Mouse (Mus musculus): ENCODE data around the gene Car4. TPM values are rescaled to one million over a fixed set of nuclear protein-coding genes. Genes with fewer than 3 reads are reported as not detected.
A peak's percentile ranks its signal among the peaks of the same experiment; 100 is the strongest.

Car4 gene
- polyA plus RNA-seq, 1 experiment from 2014 or later = 0.48 TPM

DNA sequence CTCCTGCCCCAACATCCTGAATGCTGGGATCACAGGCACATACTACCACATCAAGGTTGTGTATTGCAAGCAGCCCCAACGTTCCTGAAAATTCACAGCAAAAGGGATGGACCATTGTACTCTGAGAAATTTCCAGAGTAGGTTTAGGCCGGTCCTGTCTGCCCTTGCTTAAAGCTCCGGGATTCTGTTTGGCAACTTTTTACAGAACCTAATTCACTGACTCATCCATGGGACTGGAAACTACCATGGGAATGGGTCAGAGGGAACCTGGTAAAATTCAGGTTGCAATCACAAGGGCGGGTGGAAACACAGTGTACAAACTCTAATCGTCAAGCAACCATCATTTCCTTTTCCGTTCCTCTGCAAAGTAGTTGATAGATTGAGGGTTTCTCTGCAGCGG is 37.6 kb upstream of the Car4 start:
- Histone ChIP-seq H3K4me2 (replicated peaks; ENCODE audit: low read depth, low read length) (no peak overlapping the region), H3K27ac (ENCODE audit: low read length) (no peak overlapping the region), H3K9me3 (ENCODE audit: control insufficient read depth, low read depth, low read length) (no peaks in the 10 kb centered on the region), H3K4me3 (ENCODE audit: low read depth, low read length) (no peak overlapping the region), H3K9ac (replicated peaks; ENCODE audit: low read depth, low read length) (no peak overlapping the region), H3K4me1 (ENCODE audit: control insufficient read depth, insufficient read depth, low read length) (no peaks in the 10 kb centered on the region), H3K36me3 (ENCODE audit: control insufficient read depth, insufficient read depth, low read length) (no peaks in the 10 kb centered on the region), H3K27me3 (ENCODE audit: control insufficient read depth, insufficient read depth, low read length) (no peaks in the 10 kb centered on the region)
- WGBS = 68% methylated on average over 7 of the region's 7 CpGs
- ATAC-seq (ENCODE audit: insufficient number of reproducible peaks, insufficient read depth, low FRiP score, low read depth) = no peak

DNA sequence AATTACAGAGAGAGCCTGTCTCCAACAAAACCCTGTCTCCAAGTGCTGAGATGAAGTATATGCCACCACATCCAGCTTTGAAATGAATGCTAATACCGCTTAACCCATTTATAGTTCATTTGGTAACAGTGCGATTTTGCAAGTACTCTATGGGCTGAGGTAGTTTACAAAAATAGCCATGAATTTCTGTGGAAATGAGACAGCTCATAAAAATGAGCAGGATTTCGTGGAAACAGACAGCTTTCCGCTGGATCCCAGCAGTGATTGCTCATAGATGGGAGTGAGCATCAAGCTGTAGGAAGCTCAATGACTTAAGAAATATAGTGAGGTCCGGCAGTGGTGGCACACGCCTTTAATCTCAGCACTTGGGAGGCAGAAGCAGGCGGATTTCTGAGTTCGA is 36.6 kb upstream of the Car4 start:
- no peak overlapping the region for H3K27ac ChIP-seq (ENCODE audit: low read length)
- no peaks in the 10 kb centered on the region for H3K27me3 ChIP-seq (ENCODE audit: control insufficient read depth, insufficient read depth, low read length)
- no peak overlapping the region for H3K9ac ChIP-seq (replicated peaks; ENCODE audit: low read depth, low read length)
- WGBS = 89% methylated on average over 8 of the region's 8 CpGs
- no peaks in the 10 kb centered on the region for H3K36me3 ChIP-seq (ENCODE audit: control insufficient read depth, insufficient read depth, low read length)
- H3K4me1 ChIP-seq (ENCODE audit: control insufficient read depth, insufficient read depth, low read length) = no peaks in the 10 kb centered on the region
- no peak overlapping the region for H3K4me3 ChIP-seq (ENCODE audit: low read depth, low read length)
- no peak for ATAC-seq (ENCODE audit: insufficient number of reproducible peaks, insufficient read depth, low FRiP score, low read depth)
- no peaks in the 10 kb centered on the region for H3K9me3 ChIP-seq (ENCODE audit: control insufficient read depth, low read depth, low read length)
- no peak overlapping the region for H3K4me2 ChIP-seq (replicated peaks; ENCODE audit: low read depth, low read length)

DNA sequence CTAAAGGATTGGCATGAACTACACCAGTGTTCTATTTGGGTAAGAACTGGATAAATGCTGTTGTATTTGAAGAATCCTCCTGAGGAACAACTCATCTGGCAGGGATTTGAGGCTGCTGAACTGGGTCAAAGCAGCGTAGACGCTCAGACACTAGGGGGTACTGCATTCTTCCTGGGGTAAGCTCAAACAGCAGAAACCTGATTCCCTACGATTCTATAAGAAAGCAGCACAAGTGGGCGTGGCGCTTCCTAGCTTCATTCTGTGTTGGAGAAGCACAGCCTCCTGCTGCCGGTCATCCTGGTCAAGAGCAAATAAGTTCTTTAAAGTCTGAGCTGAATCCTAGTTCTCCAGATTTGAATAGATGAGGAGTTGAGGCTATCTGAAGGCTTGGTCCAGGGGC is 25.3 kb upstream of the Car4 start:
- Histone ChIP-seq H3K36me3 (ENCODE audit: control insufficient read depth, insufficient read depth, low read length) (no peaks in the 10 kb centered on the region), H3K4me3 (ENCODE audit: low read depth, low read length) (no peak overlapping the region), H3K9me3 (ENCODE audit: control insufficient read depth, low read depth, low read length) (no peaks in the 10 kb centered on the region), H3K9ac (replicated peaks; ENCODE audit: low read depth, low read length) (no peak overlapping the region), H3K4me2 (replicated peaks; ENCODE audit: low read depth, low read length) (no peak overlapping the region), H3K27me3 (ENCODE audit: control insufficient read depth, insufficient read depth, low read length) (no peaks in the 10 kb centered on the region), H3K4me1 (ENCODE audit: control insufficient read depth, insufficient read depth, low read length) (no peaks in the 10 kb centered on the region), H3K27ac (ENCODE audit: low read length) (no peak overlapping the region)
- WGBS = 13% methylated on average over 6 of the region's 6 CpGs
- no peak for ATAC-seq (ENCODE audit: insufficient number of reproducible peaks, insufficient read depth, low FRiP score, low read depth)

DNA sequence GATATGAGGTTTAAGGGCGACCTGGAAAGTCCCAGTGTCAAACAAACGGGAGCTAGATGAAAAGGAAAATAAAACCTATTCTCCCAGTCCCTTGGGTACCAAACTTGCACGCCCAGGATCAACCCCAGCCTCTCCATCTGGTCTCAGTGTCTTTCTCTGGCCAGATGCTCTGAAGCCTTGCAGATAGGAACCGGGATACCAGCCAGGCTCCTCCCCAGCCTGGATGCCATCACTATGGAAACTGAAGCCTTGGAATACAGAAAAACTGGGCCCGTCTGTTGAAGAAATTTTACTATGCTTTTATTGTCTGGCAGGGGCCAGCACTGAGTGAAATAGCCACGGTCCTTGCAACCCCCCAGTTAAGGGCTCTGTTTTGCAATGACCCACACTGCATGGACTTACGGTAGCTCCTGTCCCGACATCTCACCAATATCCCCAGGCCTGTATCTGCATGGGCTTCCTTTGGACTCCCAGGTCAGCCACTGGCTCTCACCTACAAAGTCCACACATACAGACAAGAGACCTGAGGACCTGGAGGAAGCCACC is 18.0 kb upstream of the Car4 start:
- Histone ChIP-seq H3K36me3 (ENCODE audit: control insufficient read depth, insufficient read depth, low read length) (no peaks in the 10 kb centered on the region), H3K9me3 (ENCODE audit: control insufficient read depth, low read depth, low read length) (no peaks in the 10 kb centered on the region), H3K4me1 (ENCODE audit: control insufficient read depth, insufficient read depth, low read length) (0 out of 2 replicates have a peak, but pooled peaks cover 2% of the 10 kb centered on the region), H3K27ac (ENCODE audit: low read length) (no peak overlapping the region), H3K4me2 (replicated peaks; ENCODE audit: low read depth, low read length) (no peak overlapping the region), H3K27me3 (ENCODE audit: control insufficient read depth, insufficient read depth, low read length) (no peaks in the 10 kb centered on the region), H3K9ac (replicated peaks; ENCODE audit: low read depth, low read length) (no peak overlapping the region), H3K4me3 (ENCODE audit: low read depth, low read length) (no peak overlapping the region)
- 61% methylated on average over 8 of the region's 8 CpGs for WGBS
- ATAC-seq (ENCODE audit: insufficient number of reproducible peaks, insufficient read depth, low FRiP score, low read depth) = no peak

DNA sequence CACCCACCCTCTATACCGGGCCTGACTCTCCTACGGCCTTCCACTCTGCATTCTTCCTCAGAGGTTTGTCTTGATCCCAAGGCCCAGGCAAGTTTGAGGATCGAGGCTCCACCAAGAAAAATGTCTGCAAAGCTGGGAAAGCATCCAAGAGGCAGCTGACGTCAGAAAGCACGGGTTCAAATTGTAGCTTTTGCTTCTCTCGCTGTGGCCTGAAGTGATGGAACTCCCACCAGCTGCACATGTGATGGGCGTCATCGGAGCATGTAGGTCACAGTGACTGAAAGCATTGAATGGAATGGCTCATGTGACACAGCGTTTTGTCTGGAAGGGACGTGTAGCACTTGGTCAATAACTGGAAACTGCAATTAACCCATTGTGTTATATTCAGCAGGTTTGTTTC is 17.4 kb upstream of the Car4 start:
- H3K36me3 ChIP-seq (ENCODE audit: control insufficient read depth, insufficient read depth, low read length) = no peaks in the 10 kb centered on the region
- no peak overlapping the region for H3K9ac ChIP-seq (replicated peaks; ENCODE audit: low read depth, low read length)
- no peak overlapping the region for H3K4me3 ChIP-seq (ENCODE audit: low read depth, low read length)
- WGBS = 71% methylated on average over 10 of the region's 10 CpGs
- no peak overlapping the region for H3K27ac ChIP-seq (ENCODE audit: low read length)
- no peaks in the 10 kb centered on the region for H3K9me3 ChIP-seq (ENCODE audit: control insufficient read depth, low read depth, low read length)
- H3K4me1 ChIP-seq (ENCODE audit: control insufficient read depth, insufficient read depth, low read length) = 0 out of 2 replicates have a peak, but pooled peaks cover 2% of the 10 kb centered on the region
- H3K4me2 ChIP-seq (replicated peaks; ENCODE audit: low read depth, low read length) = no peak overlapping the region
- no peak for ATAC-seq (ENCODE audit: insufficient number of reproducible peaks, insufficient read depth, low FRiP score, low read depth)
- H3K27me3 ChIP-seq (ENCODE audit: control insufficient read depth, insufficient read depth, low read length) = no peaks in the 10 kb centered on the region

DNA sequence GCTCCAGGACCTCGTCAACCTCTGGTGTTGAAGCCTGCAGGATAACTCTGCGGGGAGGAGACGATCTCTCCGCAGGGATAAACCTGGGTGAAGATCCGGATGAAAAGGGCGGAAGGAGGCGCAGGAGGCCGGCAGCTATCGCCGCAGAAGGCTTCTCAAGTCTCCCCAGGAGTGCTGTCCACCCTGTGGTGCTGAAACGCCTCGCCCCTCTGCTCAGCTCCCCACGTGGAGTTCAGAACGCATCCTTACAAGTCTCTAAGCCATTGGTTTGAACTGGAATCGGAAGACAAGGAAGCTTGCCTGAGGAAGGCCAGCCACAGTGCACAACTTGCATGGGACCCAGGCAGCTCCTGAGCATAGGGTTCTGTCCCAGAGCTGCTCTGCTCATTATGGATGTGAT is 13.6 kb upstream of the Car4 start:
- no peak overlapping the region for H3K4me3 ChIP-seq (ENCODE audit: low read depth, low read length)
- no peaks in the 10 kb centered on the region for H3K9me3 ChIP-seq (ENCODE audit: control insufficient read depth, low read depth, low read length)
- ATAC-seq (ENCODE audit: insufficient number of reproducible peaks, insufficient read depth, low FRiP score, low read depth) = no peak
- H3K4me2 ChIP-seq (replicated peaks; ENCODE audit: low read depth, low read length) = peak overlapping the region; percentile 32
- H3K27me3 ChIP-seq (ENCODE audit: control insufficient read depth, insufficient read depth, low read length) = no peaks in the 10 kb centered on the region
- H3K4me1 ChIP-seq (ENCODE audit: control insufficient read depth, insufficient read depth, low read length) = 0 out of 2 replicates have a peak, but pooled peaks cover 2% of the 10 kb centered on the region
- H3K27ac ChIP-seq (ENCODE audit: low read length) = no peak overlapping the region
- no peaks in the 10 kb centered on the region for H3K36me3 ChIP-seq (ENCODE audit: control insufficient read depth, insufficient read depth, low read length)
- WGBS = under 1% methylated on average over 15 of the region's 15 CpGs
- H3K9ac ChIP-seq (replicated peaks; ENCODE audit: low read depth, low read length) = no peak overlapping the region

DNA sequence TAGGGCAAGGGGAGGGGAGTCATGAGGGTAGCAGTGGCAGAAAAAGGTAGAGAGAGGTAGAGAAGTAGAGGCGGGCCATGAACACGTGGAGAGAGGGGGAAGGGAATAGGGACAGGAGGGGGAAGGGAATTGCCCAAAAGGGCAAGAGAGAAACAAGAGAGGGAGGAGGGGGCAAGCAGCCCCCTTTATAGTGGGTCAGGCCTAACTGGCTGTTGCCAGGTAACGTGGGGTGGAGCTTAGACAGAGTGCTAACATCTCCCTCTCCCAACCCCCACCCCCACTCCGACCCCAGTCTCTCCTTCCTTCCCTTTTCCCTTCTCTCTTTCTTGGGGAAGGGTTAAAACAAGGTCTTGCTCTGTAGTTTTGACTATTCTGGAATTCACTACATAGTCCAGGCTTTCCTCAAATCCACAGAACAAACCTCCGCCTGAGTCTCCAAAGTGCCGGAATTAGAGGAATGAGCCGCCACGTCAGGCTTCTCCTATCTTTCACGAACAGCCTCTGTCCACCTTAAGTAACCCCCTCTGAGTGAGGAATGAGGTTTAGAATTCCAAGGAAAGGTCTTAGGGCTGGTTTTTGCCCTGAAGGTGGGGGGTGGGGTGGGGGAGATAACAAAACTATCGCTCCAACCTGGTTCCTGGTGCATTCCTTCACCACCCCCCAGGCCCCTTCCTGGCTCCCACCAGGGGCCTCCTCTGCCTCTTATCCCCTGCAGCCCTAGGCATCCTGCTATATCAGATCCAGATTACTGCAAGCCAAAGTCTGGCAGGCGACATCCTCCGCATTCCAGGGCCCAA is 12.7 kb upstream of the Car4 start:
- no peak overlapping the region for H3K27ac ChIP-seq (ENCODE audit: low read length)
- no peak overlapping the region for H3K4me3 ChIP-seq (ENCODE audit: low read depth, low read length)
- no peaks in the 10 kb centered on the region for H3K27me3 ChIP-seq (ENCODE audit: control insufficient read depth, insufficient read depth, low read length)
- 0 out of 2 replicates have a peak, but pooled peaks cover 2% of the 10 kb centered on the region for H3K4me1 ChIP-seq (ENCODE audit: control insufficient read depth, insufficient read depth, low read length)
- H3K9ac ChIP-seq (replicated peaks; ENCODE audit: low read depth, low read length) = no peak overlapping the region
- no peak overlapping the region for H3K4me2 ChIP-seq (replicated peaks; ENCODE audit: low read depth, low read length)
- no peaks in the 10 kb centered on the region for H3K36me3 ChIP-seq (ENCODE audit: control insufficient read depth, insufficient read depth, low read length)
- ATAC-seq (ENCODE audit: insufficient number of reproducible peaks, insufficient read depth, low FRiP score, low read depth) = no peak
- H3K9me3 ChIP-seq (ENCODE audit: control insufficient read depth, low read depth, low read length) = no peaks in the 10 kb centered on the region
- 2% methylated on average over 12 of the region's 12 CpGs for WGBS

DNA sequence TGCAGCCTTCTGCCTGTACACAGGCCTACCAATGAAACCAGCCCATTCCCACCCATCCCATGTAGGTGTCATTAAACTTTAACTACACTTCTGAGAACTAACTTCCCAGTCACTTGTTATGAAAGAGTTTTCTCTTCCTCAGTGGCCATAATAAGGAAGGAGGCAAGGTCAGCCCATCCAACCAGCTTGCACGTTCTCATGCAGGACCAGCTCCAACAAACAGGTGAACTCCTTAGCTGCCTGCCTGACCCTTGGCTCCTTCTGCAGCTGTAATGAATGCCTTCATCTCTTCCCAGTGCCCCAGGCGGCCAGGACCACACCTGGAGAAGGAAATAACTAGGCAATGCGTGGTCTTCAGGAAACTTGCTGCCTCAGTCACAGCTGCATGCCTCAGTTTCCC is 11.7 kb upstream of the Car4 start:
- H3K27ac ChIP-seq (ENCODE audit: low read length) = no peak overlapping the region
- no peak overlapping the region for H3K9ac ChIP-seq (replicated peaks; ENCODE audit: low read depth, low read length)
- no peak overlapping the region for H3K4me2 ChIP-seq (replicated peaks; ENCODE audit: low read depth, low read length)
- H3K4me3 ChIP-seq (ENCODE audit: low read depth, low read length) = no peak overlapping the region
- 0 out of 2 replicates have a peak, but pooled peaks cover 2% of the 10 kb centered on the region for H3K4me1 ChIP-seq (ENCODE audit: control insufficient read depth, insufficient read depth, low read length)
- H3K9me3 ChIP-seq (ENCODE audit: control insufficient read depth, low read depth, low read length) = no peaks in the 10 kb centered on the region
- H3K36me3 ChIP-seq (ENCODE audit: control insufficient read depth, insufficient read depth, low read length) = no peaks in the 10 kb centered on the region
- no peak for ATAC-seq (ENCODE audit: insufficient number of reproducible peaks, insufficient read depth, low FRiP score, low read depth)
- no peaks in the 10 kb centered on the region for H3K27me3 ChIP-seq (ENCODE audit: control insufficient read depth, insufficient read depth, low read length)
- WGBS = 29% methylated on average over 3 of the region's 3 CpGs

All from stomach, embryonic 14.5 days (tissue).